Mouse (Mus musculus) MEL (cell line): Measurements from ENCODE around the gene Tmprss4. TPM values are rescaled to one million over a fixed set of nuclear protein-coding genes. Genes with fewer than 3 reads are reported as not detected.

Experiments used
- DNase-seq: peaks from one replicate; pipeline ENCODE4 v3.0.0; 2011; ENCODE audit warnings: low read depth, low spot score
- H3K27ac ChIP-seq: 2 replicates; pipeline ENCODE4 v1.5.1; 2012; ENCODE audit warnings: low read depth, mild to moderate bottlenecking, control low read depth, low read length, moderate library complexity; ENCODE audit not compliant: control insufficient read depth
- H3K27me3 ChIP-seq, 2 experiments: fragments of 150-350 bp in 1 of 2; sonication (generic) in 1 of 2; 2 replicates each; pipeline ENCODE4 v1.6.1; 2012; ENCODE audit warnings: low read length in 2 of 2, mild to moderate bottlenecking in 2 of 2, improper control_type of control experiment in 1 of 2, moderate library complexity in 1 of 2; ENCODE audit not compliant: insufficient read depth in 2 of 2, control insufficient read depth in 1 of 2
- H3K36me3 ChIP-seq, 2 experiments: 2 replicates each; pipeline ENCODE4 v1.6.1; 2012 to 2014; ENCODE audit warnings: low read length in 2 of 2, improper control_type of control experiment in 1 of 2, inconsistent platforms in 1 of 2, mild to moderate bottlenecking in 1 of 2; ENCODE audit not compliant: insufficient read depth in 2 of 2, control insufficient read depth in 1 of 2
- H3K4me1 ChIP-seq, 2 experiments: fragments of 150-350 bp in 1 of 2; sonication (generic) in 1 of 2; 2 replicates each; pipeline ENCODE4 v1.6.1; 2012; ENCODE audit warnings: low read length in 2 of 2, improper control_type of control experiment in 1 of 2, mild to moderate bottlenecking in 1 of 2; ENCODE audit not compliant: insufficient read depth in 2 of 2, control insufficient read depth in 1 of 2
- H3K4me3 ChIP-seq, 2 experiments: fragments of 150-350 bp in 1 of 2; sonication (generic) in 1 of 2; 2 replicates each; pipeline ENCODE4 v1.5.1; 2012; ENCODE audit warnings: low read depth in 2 of 2, low read length in 2 of 2, mild to moderate bottlenecking in 2 of 2, moderate library complexity in 2 of 2, control low read depth in 1 of 2, improper control_type of control experiment in 1 of 2; ENCODE audit not compliant: control insufficient read depth in 1 of 2, insufficient read depth in 1 of 2
- H3K79me2 ChIP-seq: 2 replicates; pipeline ENCODE4 v1.6.1; 2012; ENCODE audit warnings: mild to moderate bottlenecking, low read length, moderate library complexity; ENCODE audit not compliant: control insufficient read depth, poor library complexity, insufficient read depth
- H3K9ac ChIP-seq: 2 replicates; pipeline ENCODE4 v1.6.1; 2012; ENCODE audit warnings: low read depth, mild to moderate bottlenecking, control low read depth, low read length, moderate library complexity; ENCODE audit not compliant: control insufficient read depth, poor library complexity, severe bottlenecking
- H3K9me3 ChIP-seq: fragments of 150-350 bp; sonication (generic); replicated peaks from 2 replicates; pipeline ENCODE4 v1.6.1; 2012; ENCODE audit warnings: mild to moderate bottlenecking, low read length, improper control_type of control experiment, moderate library complexity; ENCODE audit not compliant: insufficient read depth
- BHLHE40 ChIP-seq: IDR thresholded peaks from 2 replicates; pipeline ENCODE4 v1.6.1; 2012; ENCODE audit warnings: low read depth, mild to moderate bottlenecking, inconsistent platforms, low read length, improper control_type of control experiment, borderline replicate concordance
- CTCF ChIP-seq, 3 experiments: IDR thresholded peaks in 2 of 3; conservative IDR thresholded peaks in 1 of 3; 2 replicates each; pipeline ENCODE4 v1.5.1; 2011 to 2012; ENCODE audit warnings: low read length in 3 of 3, low read depth in 2 of 3, mild to moderate bottlenecking in 2 of 3, improper control_type of control experiment in 1 of 3, inconsistent platforms in 1 of 3, mixed read lengths in 1 of 3, moderate library complexity in 1 of 3; ENCODE audit not compliant: control insufficient read depth in 1 of 3, insufficient read depth in 1 of 3, poor library complexity in 1 of 3, severe bottlenecking in 1 of 3
- ELF1 ChIP-seq: IDR thresholded peaks from 2 replicates; pipeline ENCODE4 v1.6.1; 2014; ENCODE audit warnings: low read depth, mild to moderate bottlenecking, inconsistent platforms, low read length, improper control_type of control experiment, moderate library complexity
- EP300 ChIP-seq, 2 experiments: IDR thresholded peaks; 2 replicates each; pipeline ENCODE4 v1.6.1; 2011; ENCODE audit warnings: improper control_type of control experiment in 2 of 2, low read length in 2 of 2, low read depth in 1 of 2, mild to moderate bottlenecking in 1 of 2
- ETS1 ChIP-seq: IDR thresholded peaks from 2 replicates; pipeline ENCODE4 v1.6.1; 2012; ENCODE audit warnings: low read depth, mild to moderate bottlenecking, inconsistent platforms, low read length, improper control_type of control experiment, moderate library complexity
- GABPA ChIP-seq: IDR thresholded peaks from 2 replicates; pipeline ENCODE4 v1.6.1; 2012; ENCODE audit warnings: low read depth, mild to moderate bottlenecking, inconsistent platforms, low read length, improper control_type of control experiment, moderate library complexity
- GATA1 ChIP-seq: IDR thresholded peaks from 2 replicates; pipeline ENCODE4 v1.6.1; 2011; ENCODE audit warnings: low read depth, low read length, improper control_type of control experiment
- JUND ChIP-seq: IDR thresholded peaks from 2 replicates; pipeline ENCODE4 v1.6.1; 2011; ENCODE audit warnings: low read depth, mild to moderate bottlenecking, improper control_type of control experiment, low read length
- KAT2A ChIP-seq: conservative IDR thresholded peaks from 2 replicates; pipeline ENCODE4 v1.6.1; 2012; ENCODE audit warnings: low read depth, low read length, improper control_type of control experiment, inconsistent platforms
- MAFK ChIP-seq: IDR thresholded peaks from 2 replicates; pipeline ENCODE4 v1.6.1; 2011; ENCODE audit warnings: low read depth, mild to moderate bottlenecking, low read length, improper control_type of control experiment, borderline replicate concordance
- MAX ChIP-seq: IDR thresholded peaks from 2 replicates; pipeline ENCODE4 v1.6.1; 2011; ENCODE audit warnings: low read length, improper control_type of control experiment
- MYC ChIP-seq: IDR thresholded peaks from 2 replicates; pipeline ENCODE4 v1.6.1; 2011; ENCODE audit warnings: low read depth, mild to moderate bottlenecking, low read length, improper control_type of control experiment, moderate library complexity
- NELFE ChIP-seq: IDR thresholded peaks from 2 replicates; pipeline ENCODE4 v1.6.1; 2011; ENCODE audit warnings: low read depth, low read length, improper control_type of control experiment
- NRF1 ChIP-seq: IDR thresholded peaks from 2 replicates; pipeline ENCODE4 v1.6.1; 2014; ENCODE audit warnings: low read depth, mild to moderate bottlenecking, inconsistent platforms, low read length, improper control_type of control experiment, moderate library complexity; ENCODE audit not compliant: poor library complexity, insufficient read depth, severe bottlenecking
- POLR2AphosphoS2 ChIP-seq: IDR thresholded peaks from 2 replicates; pipeline ENCODE4 v1.6.1; 2011; ENCODE audit warnings: low read length, improper control_type of control experiment
- POLR2AphosphoS5 ChIP-seq: IDR thresholded peaks from 2 replicates; pipeline ENCODE4 v1.6.1; 2012; ENCODE audit warnings: low read depth, borderline replicate concordance, mild to moderate bottlenecking, inconsistent platforms, low read length, moderate library complexity, mixed read lengths
- RAD21 ChIP-seq: IDR thresholded peaks from 2 replicates; pipeline ENCODE4 v1.6.1; 2011; ENCODE audit warnings: mild to moderate bottlenecking, low read depth, low read length, improper control_type of control experiment
- RCOR1 ChIP-seq: IDR thresholded peaks from 2 replicates; pipeline ENCODE4 v1.6.1; 2012; ENCODE audit warnings: low read depth, mild to moderate bottlenecking, inconsistent platforms, low read length, improper control_type of control experiment
- SIN3A ChIP-seq: IDR thresholded peaks from 2 replicates; pipeline ENCODE4 v1.6.1; 2012; ENCODE audit warnings: low read length, improper control_type of control experiment, inconsistent platforms
- SMC3 ChIP-seq: IDR thresholded peaks from 2 replicates; pipeline ENCODE4 v1.6.1; 2011; ENCODE audit warnings: low read depth, low read length, improper control_type of control experiment
- TBP ChIP-seq: IDR thresholded peaks from 2 replicates; pipeline ENCODE4 v1.8.0; 2011; ENCODE audit warnings: low read depth, low read length, improper control_type of control experiment
- TCF12 ChIP-seq: IDR thresholded peaks from 2 replicates; pipeline ENCODE4 v1.6.1; 2014; ENCODE audit warnings: low read depth, mild to moderate bottlenecking, inconsistent platforms, low read length, improper control_type of control experiment, moderate library complexity
- USF1 ChIP-seq: IDR thresholded peaks from 2 replicates; pipeline ENCODE4 v1.6.1; 2014; ENCODE audit warnings: low read depth, mild to moderate bottlenecking, inconsistent platforms, low read length, improper control_type of control experiment, moderate library complexity
- USF2 ChIP-seq, 2 experiments: IDR thresholded peaks; 2 replicates each; pipeline ENCODE4 v1.6.1; 2011 to 2012; ENCODE audit warnings: improper control_type of control experiment in 2 of 2, low read length in 2 of 2, borderline replicate concordance in 1 of 2, inconsistent platforms in 1 of 2, low read depth in 1 of 2, mild to moderate bottlenecking in 1 of 2; ENCODE audit not compliant: insufficient read depth in 1 of 2
- ZC3H11A ChIP-seq: IDR thresholded peaks from 2 replicates; pipeline ENCODE4 v1.6.1; 2012; ENCODE audit warnings: low read depth, mild to moderate bottlenecking, inconsistent platforms, low read length, improper control_type of control experiment
- ZKSCAN1 ChIP-seq: IDR thresholded peaks from 2 replicates; pipeline ENCODE4 v1.6.1; 2012; ENCODE audit warnings: low read depth, mild to moderate bottlenecking, inconsistent platforms, low read length, improper control_type of control experiment, moderate library complexity
- polyA plus RNA-seq, 2 experiments: library from polyadenylated mRNA; stranded (reverse) in 1 of 2; unstranded in 1 of 2; fragments of >175 nt in 1 of 2; fragments of >200 nt in 1 of 2; gene quantifications; 2 replicates each; pipeline versions ENCODE4 v1.2.1 to v1.2.4; 2012; ENCODE audit warnings: low replicate concordance in 2 of 2, low read depth in 1 of 2; ENCODE audit not compliant: insufficient read length in 2 of 2, insufficient read depth in 1 of 2, missing spikeins in 1 of 2
- total RNA-seq: library from RNA; depleted of rRNA; stranded (reverse); fragments of 300-350 nt; gene quantifications from 2 replicates; pipeline ENCODE4 v1.2.3, GENCODE M21; 2012

Tmprss4 gene
- total and polyA plus RNA-seq, 3 experiments, result not detected

DNA sequence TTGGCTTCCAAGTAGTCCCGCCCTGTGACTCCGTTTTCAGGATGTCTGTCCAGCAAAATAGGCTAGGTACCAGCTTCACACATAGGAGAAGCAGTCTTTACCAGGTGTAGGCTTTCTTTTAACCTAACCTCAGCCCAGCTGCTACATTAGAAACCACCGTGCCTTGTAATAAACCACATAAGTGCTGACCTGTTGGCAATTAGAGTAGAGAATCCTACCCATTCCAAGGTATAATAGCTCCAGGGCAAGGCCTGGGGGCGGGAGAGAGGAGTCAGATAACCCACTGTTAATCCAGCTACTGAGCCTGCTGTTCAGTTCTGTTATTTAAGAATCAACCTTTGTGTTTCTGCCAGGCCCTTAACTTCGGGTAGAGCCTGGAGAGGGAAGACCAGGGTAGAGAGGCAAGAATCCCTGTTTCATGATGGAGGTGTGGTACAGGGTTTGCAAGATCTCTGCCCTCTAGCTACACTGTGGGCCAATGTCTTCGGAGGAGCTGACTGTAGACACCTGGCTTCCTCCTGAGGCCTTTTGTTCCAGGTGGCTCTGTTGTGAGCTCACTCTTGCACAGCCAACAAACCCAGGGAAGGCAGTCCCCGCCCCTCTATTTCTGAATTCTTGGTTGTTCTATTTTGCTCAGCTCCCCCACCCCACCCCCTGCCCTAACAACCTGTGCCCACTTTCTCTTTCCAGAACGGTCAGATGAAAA lies 7.6 kb downstream of the Tmprss4 start:
- DNase-seq, result no peak
- TF ChIP-seq USF1 (no peak), SIN3A (no peak), MYC (no peak), POLR2AphosphoS5 (no peak), NELFE (no peak), ZKSCAN1 (no peak), CTCF (IDR thresholded peaks at IDR 0.05 in 2 of 3, conservative IDR thresholded peaks at IDR 0.05 in 1 of 3; ENCODE audit: control insufficient read depth in 1 of 3, insufficient read depth in 1 of 3, low read depth in 2 of 3, low read length in 3 of 3, poor library complexity in 1 of 3, severe bottlenecking in 1 of 3) (no peak), ZC3H11A (no peak), GABPA (no peak), MAX (no peak), ETS1 (no peak), RCOR1 (no peak), POLR2AphosphoS2 (no peak), ELF1 (no peak), TBP (no peak), NRF1 (no peak), EP300 (IDR thresholded peaks at IDR 0.05; ENCODE audit: low read depth in 1 of 2, low read length in 2 of 2) (no peak)
- H3K4me1 ChIP-seq, result no peaks in the 10 kb centered on the region
- H3K36me3 ChIP-seq, result no peaks in the 10 kb centered on the region
- no peak overlapping the region for H3K4me3 ChIP-seq
- no peak overlapping the region for H3K27ac ChIP-seq
- H3K9ac ChIP-seq, result no peak overlapping the region
- H3K79me2 ChIP-seq, result no peaks in the 10 kb centered on the region
- H3K27me3 ChIP-seq, result peaks cover 16 to 18% of the 10 kb centered on the region in 2 experiments
- H3K9me3 ChIP-seq, result no peaks in the 10 kb centered on the region

DNA sequence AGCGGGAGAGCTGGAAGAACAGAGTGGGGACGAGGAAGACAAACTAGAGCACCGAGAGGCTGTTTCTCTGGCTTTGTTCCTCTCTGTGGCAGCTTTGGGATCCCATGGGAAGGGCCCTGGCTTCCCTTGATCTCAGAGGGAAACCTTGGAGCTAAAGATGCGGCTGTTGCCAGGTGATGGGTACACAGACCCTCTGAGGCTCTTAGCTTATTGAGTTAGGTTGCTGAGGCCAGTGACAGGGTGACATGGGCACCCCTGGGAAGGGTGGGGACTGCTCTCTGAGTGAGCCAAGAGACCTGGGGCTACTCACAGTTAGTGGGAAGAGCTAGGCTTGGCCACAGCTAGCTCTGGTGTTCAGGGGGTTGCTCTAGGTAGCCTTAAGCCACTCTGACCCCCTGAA lies 8.4 kb downstream of the Tmprss4 start:
- peaks cover 16 to 18% of the 10 kb centered on the region in 2 experiments for H3K27me3 ChIP-seq
- no peak for DNase-seq

More for the DNA sequence above, 8.4 kb downstream of the Tmprss4 start:
- TF ChIP-seq CTCF (IDR thresholded peaks at IDR 0.05 in 2 of 3, conservative IDR thresholded peaks at IDR 0.05 in 1 of 3; ENCODE audit: control insufficient read depth in 1 of 3, insufficient read depth in 1 of 3, low read depth in 2 of 3, low read length in 3 of 3, poor library complexity in 1 of 3, severe bottlenecking in 1 of 3) (no peak), GATA1 (no peak), GABPA (no peak), KAT2A (no peak), JUND (no peak), POLR2AphosphoS2 (no peak), BHLHE40 (no peak), NRF1 (no peak), EP300 (IDR thresholded peaks at IDR 0.05; ENCODE audit: low read depth in 1 of 2, low read length in 2 of 2) (no peak), RAD21 (no peak), USF2 (IDR thresholded peaks at IDR 0.05; ENCODE audit: borderline replicate concordance in 1 of 2, insufficient read depth in 1 of 2, low read depth in 1 of 2, low read length in 2 of 2) (no peak), USF1 (no peak), MYC (no peak), RCOR1 (no peak), TCF12 (no peak), MAFK (no peak), TBP (no peak), SMC3 (no peak)
- H3K4me1 ChIP-seq, result no peaks in the 10 kb centered on the region
- H3K9ac ChIP-seq, result no peak overlapping the region
- no peaks in the 10 kb centered on the region for H3K36me3 ChIP-seq
- H3K4me3 ChIP-seq, result no peak overlapping the region
- H3K79me2 ChIP-seq, result no peaks in the 10 kb centered on the region
- no peaks in the 10 kb centered on the region for H3K9me3 ChIP-seq
- H3K27ac ChIP-seq, result no peak overlapping the region
